Mouse (Mus musculus): ENCODE data around the gene Sptlc2.
A peak's percentile ranks its signal among the peaks of the same experiment; 100 is the strongest.

Gene Sptlc2

DNA sequence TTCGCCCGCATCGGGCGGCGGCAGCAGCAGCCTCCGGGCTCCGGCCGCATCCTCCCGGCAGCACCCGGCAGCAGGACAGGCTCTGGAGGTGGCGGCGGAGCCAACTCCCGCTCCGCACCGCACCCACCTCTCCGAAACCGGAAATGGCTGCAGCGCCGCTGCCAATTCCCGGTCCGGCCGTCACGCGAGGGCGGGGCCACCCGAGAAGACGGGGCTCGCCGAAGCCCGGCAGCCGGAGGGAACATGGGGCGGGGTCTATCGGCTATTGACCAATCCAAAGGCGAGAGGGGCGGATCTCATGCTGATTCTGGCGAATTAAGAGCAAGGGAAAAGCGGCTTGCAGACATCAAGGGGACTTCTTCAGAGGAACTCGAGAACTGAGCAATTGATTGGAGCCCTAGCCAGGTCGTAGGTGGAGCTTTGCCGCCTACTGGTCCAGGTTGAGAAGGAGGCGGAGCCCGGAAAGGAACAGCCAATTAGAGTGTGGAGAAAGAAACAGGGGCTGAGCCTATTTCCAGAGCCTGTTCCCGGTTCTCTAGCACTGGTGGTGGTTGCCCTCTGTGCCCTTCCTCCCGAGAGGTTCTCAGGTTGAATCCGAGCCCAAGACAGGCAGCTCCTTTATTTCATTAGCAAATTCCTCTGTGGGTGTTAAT lies at the start of gene Sptlc2:
Gene Sptlc2 (minus strand): TSS at position 234 of the 653 bp plus-strand sequence.
- H3K27me3 ChIP-seq (ENCODE audit: insufficient read depth, low read length): no peaks in the 10 kb centered on the region
- no peak for TF ChIP-seq CTCF (conservative IDR thresholded peaks at IDR 0.05; ENCODE audit: low read length)
- TF ChIP-seq POU5F1 (IDR thresholded peaks at IDR 0.05; ENCODE audit: borderline replicate concordance, low read length): no peak
- no peak for TF ChIP-seq NANOG (IDR thresholded peaks at IDR 0.05; ENCODE audit: borderline replicate concordance, low read length)

DNA sequence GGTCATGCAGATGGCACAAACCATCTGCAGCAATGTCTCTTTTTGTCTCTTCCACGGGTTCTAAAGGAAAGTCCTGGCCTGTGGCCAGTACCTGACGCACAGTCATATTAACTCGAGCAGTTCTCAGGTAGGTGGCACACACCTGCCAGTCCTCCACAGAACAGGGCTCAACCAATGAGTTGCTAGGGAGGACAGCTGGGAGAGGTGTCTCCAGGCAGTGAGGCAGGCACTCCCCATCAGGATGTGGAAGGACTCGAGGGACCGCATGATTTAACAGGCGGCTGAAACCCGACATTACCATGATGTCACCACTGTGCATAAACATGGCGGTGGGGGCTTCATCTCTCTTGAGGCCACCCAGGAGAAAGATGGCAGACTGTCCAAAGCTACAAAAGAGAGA lies 40.7 kb upstream of the Sptlc2 start:
- Histone ChIP-seq H3K9me3 (ENCODE audit: low read length) (no peaks in the 10 kb centered on the region), H3K4me3 (replicated peaks; ENCODE audit: low read length) (no peak overlapping the region), H3K27me3 (ENCODE audit: insufficient read depth, low read length) (no peaks in the 10 kb centered on the region), H3K36me3 (ENCODE audit: insufficient read depth, low read length) (peaks cover 97% of the 10 kb centered on the region), H3K4me1 (replicated peaks; ENCODE audit: low read depth, low read length) (peaks cover 57% of the 10 kb centered on the region)
- TF ChIP-seq POU5F1 (IDR thresholded peaks at IDR 0.05; ENCODE audit: borderline replicate concordance, low read length): no peak
- TF ChIP-seq NANOG (IDR thresholded peaks at IDR 0.05; ENCODE audit: borderline replicate concordance, low read length): no peak
- TF ChIP-seq CTCF (conservative IDR thresholded peaks at IDR 0.05; ENCODE audit: low read length): no peak

More for the DNA sequence above, at the start of gene Sptlc2:
- H3K4me3 ChIP-seq (replicated peaks; ENCODE audit: low read length): peak within 1 kb of the TSS; percentile 96
- H3K36me3 ChIP-seq (ENCODE audit: insufficient read depth, low read length): no peaks in the 10 kb centered on the region
- H3K4me1 ChIP-seq (replicated peaks; ENCODE audit: low read depth, low read length): peaks cover 28% of the 10 kb centered on the region
- no peaks in the 10 kb centered on the region for H3K9me3 ChIP-seq (ENCODE audit: low read length)

DNA sequence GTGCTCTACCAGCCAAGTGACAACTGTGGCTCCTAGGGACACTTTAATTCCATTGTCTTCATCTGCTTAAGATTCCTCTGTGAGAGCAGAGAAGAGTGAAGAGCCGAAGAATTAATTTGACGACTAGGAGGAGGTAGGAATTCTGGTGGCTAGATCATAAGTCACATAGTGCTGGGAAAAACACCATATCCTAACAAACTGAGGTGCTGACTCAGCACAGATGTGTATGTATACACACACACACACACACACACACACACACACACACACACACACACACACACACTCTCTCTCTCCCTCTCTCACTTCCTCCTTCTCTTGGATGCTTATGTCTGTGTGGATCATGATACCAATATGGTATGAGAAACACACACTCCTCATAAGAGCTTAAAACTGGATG lies 40.1 kb upstream of the Sptlc2 start:
- H3K4me3 ChIP-seq (replicated peaks; ENCODE audit: low read length): no peak overlapping the region
- TF ChIP-seq NANOG (IDR thresholded peaks at IDR 0.05; ENCODE audit: borderline replicate concordance, low read length) (no peak), CTCF (conservative IDR thresholded peaks at IDR 0.05; ENCODE audit: low read length) (no peak), POU5F1 (IDR thresholded peaks at IDR 0.05; ENCODE audit: borderline replicate concordance, low read length) (no peak)
- no peaks in the 10 kb centered on the region for H3K9me3 ChIP-seq (ENCODE audit: low read length)
- H3K27me3 ChIP-seq (ENCODE audit: insufficient read depth, low read length): no peaks in the 10 kb centered on the region
- peaks cover 97% of the 10 kb centered on the region for H3K36me3 ChIP-seq (ENCODE audit: insufficient read depth, low read length)
- H3K4me1 ChIP-seq (replicated peaks; ENCODE audit: low read depth, low read length): peaks cover 59% of the 10 kb centered on the region

DNA sequence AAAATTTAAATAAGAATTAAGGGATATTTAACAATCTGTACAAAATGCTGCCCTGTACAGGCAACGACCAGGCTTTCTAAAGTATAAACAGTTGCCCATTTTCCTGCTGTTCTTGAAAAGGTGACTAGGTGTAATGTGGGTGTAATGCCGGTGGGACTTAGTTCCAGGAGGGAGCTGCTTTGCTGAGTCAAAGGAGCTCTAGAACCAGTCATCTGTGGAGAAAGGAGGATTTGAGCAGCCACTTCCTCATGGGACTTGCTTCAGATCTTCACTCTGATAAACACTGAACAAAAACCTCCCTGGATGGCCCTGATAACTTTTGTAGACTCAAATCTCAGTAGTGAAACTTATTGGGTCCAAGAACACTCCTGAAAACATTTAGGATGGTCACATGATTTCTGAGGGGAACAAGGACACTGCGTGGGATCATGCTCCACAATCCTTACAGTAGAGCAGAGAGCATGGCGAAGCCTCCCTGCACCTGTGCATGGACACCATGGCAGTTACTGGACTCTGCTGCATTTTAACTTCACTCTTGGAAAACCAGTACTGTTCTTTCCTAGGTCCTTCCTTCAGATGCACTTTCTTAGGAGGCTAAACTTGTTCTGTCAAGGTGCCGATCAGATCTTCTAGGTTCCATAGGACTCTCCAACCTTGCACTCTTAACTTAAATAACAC lies 38.3 kb upstream of the Sptlc2 start:
- TF ChIP-seq NANOG (IDR thresholded peaks at IDR 0.05; ENCODE audit: borderline replicate concordance, low read length) (no peak), CTCF (conservative IDR thresholded peaks at IDR 0.05; ENCODE audit: low read length) (no peak)
- Histone ChIP-seq H3K4me1 (replicated peaks; ENCODE audit: low read depth, low read length) (peaks cover 62% of the 10 kb centered on the region), H3K27me3 (ENCODE audit: insufficient read depth, low read length) (no peaks in the 10 kb centered on the region), H3K9me3 (ENCODE audit: low read length) (no peaks in the 10 kb centered on the region), H3K4me3 (replicated peaks; ENCODE audit: low read length) (no peak overlapping the region), H3K36me3 (ENCODE audit: insufficient read depth, low read length) (peaks cover 95% of the 10 kb centered on the region)

DNA sequence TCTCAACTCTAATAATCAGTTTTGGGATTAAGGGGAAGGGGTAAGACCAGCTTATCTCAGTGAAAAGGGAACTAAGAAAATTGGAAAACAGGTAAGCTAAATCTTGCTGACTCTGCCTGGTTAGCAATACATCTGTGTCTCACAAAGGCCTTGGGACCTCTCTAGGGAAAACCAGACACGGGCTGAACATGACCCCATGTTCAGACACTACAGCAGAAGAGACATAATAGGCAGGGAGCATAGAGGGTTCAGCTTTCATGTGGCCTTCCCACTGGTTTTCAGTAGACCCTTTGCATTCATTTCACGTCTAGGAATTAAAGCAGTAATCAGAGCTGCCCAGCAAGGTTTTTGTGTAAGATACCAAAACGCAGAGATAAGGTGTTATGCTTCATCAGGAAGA lies 36.4 kb upstream of the Sptlc2 start:
- TF ChIP-seq CTCF (conservative IDR thresholded peaks at IDR 0.05; ENCODE audit: low read length) (no peak), POU5F1 (IDR thresholded peaks at IDR 0.05; ENCODE audit: borderline replicate concordance, low read length) (no peak), NANOG (IDR thresholded peaks at IDR 0.05; ENCODE audit: borderline replicate concordance, low read length) (no peak)
- Histone ChIP-seq H3K4me3 (replicated peaks; ENCODE audit: low read length) (no peak overlapping the region), H3K9me3 (ENCODE audit: low read length) (no peaks in the 10 kb centered on the region), H3K36me3 (ENCODE audit: insufficient read depth, low read length) (peaks cover 76% of the 10 kb centered on the region), H3K27me3 (ENCODE audit: insufficient read depth, low read length) (no peaks in the 10 kb centered on the region), H3K4me1 (replicated peaks; ENCODE audit: low read depth, low read length) (peaks cover 59% of the 10 kb centered on the region)

DNA sequence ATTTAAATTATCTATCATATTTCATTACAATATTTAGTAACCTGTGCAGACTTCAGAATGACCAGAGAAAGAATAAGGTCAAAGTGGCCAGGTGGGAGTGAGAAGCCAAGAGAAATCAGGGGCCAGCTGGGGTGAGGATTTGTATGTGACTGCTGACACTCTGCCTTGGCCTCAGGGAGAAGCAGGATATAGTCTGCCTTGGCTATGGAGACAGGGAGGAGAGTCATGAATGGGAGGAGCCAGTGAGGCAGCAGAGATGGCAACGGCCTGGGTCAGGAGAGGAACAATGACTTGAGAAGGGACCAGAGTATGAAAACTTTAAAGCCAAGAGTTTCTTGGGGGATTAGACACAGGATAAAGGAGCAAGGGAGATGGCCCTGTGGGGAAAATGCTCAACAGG lies 35.5 kb upstream of the Sptlc2 start:
- H3K4me3 ChIP-seq (replicated peaks; ENCODE audit: low read length): no peak overlapping the region
- peaks cover 67% of the 10 kb centered on the region for H3K36me3 ChIP-seq (ENCODE audit: insufficient read depth, low read length)
- H3K27me3 ChIP-seq (ENCODE audit: insufficient read depth, low read length): no peaks in the 10 kb centered on the region
- no peaks in the 10 kb centered on the region for H3K9me3 ChIP-seq (ENCODE audit: low read length)
- H3K4me1 ChIP-seq (replicated peaks; ENCODE audit: low read depth, low read length): peaks cover 51% of the 10 kb centered on the region
- TF ChIP-seq NANOG (IDR thresholded peaks at IDR 0.05; ENCODE audit: borderline replicate concordance, low read length): no peak
- TF ChIP-seq POU5F1 (IDR thresholded peaks at IDR 0.05; ENCODE audit: borderline replicate concordance, low read length): no peak
- TF ChIP-seq CTCF (conservative IDR thresholded peaks at IDR 0.05; ENCODE audit: low read length): no peak

DNA sequence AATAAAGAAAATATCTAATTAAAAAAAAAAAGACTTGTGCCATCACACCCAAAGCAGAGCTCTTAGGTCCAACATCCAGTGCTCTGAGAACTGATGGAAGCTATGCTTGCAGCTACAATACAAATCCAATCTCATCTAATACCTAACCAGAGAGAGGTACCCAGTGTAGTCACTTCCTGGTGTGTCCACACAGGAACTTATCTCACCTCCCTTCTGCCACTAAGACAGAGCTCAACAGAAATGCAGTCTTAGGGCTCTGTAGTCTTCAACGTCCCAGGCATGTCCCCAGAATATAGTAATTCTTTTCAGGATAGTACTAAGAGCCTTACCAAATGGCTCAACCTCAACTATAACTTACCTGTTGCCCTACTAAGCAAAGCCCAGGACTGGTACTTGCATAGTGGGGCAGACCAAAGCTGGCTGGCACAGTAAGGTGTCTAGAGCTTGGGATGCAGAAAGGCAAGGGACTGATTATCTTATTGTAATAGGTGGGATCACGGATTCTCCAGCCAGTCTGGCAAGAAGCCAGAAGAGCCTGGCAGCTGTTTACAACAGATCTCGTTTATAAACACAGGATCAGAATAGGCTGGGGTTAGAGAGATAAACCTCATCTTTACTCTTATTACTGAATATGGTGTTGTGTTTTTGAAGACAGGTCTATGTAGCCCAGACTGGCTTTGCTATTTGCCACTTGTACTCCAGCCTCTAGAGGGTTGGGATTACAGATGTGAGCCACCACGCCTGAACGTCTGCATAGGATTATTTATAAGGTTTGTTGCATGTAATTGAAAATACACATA lies 33.8 kb upstream of the Sptlc2 start:
- no peaks in the 10 kb centered on the region for H3K27me3 ChIP-seq (ENCODE audit: insufficient read depth, low read length)
- peaks cover 7% of the 10 kb centered on the region for H3K9me3 ChIP-seq (ENCODE audit: low read length)
- no peak overlapping the region for H3K4me3 ChIP-seq (replicated peaks; ENCODE audit: low read length)
- peaks cover 38% of the 10 kb centered on the region for H3K4me1 ChIP-seq (replicated peaks; ENCODE audit: low read depth, low read length)
- no peak for TF ChIP-seq CTCF (conservative IDR thresholded peaks at IDR 0.05; ENCODE audit: low read length)
- no peak for TF ChIP-seq POU5F1 (IDR thresholded peaks at IDR 0.05; ENCODE audit: borderline replicate concordance, low read length)
- TF ChIP-seq NANOG (IDR thresholded peaks at IDR 0.05; ENCODE audit: borderline replicate concordance, low read length): no peak
- H3K36me3 ChIP-seq (ENCODE audit: insufficient read depth, low read length): peaks cover 49% of the 10 kb centered on the region

DNA sequence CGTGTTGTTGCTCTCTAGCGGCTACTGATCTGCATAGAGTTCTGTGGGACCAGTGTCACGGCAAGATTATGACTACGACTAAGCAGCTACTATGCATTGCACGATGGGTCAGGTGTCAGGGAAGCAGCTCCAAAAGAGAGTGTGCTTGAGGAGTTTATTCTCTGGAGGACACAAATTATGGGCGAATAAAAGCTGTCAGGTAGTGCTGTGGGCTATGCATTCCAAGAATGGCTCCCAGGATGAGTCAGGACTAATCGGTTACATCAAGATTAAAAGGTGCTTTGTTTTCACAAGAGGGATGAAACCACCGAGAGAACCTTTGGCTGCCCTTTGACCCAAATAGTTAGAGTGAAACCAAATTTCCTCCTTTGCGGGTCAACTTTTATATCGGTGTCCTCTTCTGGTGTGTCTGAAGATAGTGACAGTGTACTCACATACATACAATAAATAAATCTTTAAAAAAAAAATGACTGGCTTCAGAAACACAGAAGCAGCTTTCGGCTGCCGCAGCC lies 31.9 kb upstream of the Sptlc2 start:
- H3K27me3 ChIP-seq (ENCODE audit: insufficient read depth, low read length): peaks cover 8% of the 10 kb centered on the region; the same call in 1 of the 2 replicates
- no peak for TF ChIP-seq POU5F1 (IDR thresholded peaks at IDR 0.05; ENCODE audit: borderline replicate concordance, low read length)
- no peak for TF ChIP-seq NANOG (IDR thresholded peaks at IDR 0.05; ENCODE audit: borderline replicate concordance, low read length)
- no peak for TF ChIP-seq CTCF (conservative IDR thresholded peaks at IDR 0.05; ENCODE audit: low read length)
- H3K4me3 ChIP-seq (replicated peaks; ENCODE audit: low read length): no peak overlapping the region
- peaks cover 30% of the 10 kb centered on the region for H3K4me1 ChIP-seq (replicated peaks; ENCODE audit: low read depth, low read length)
- H3K36me3 ChIP-seq (ENCODE audit: insufficient read depth, low read length): peaks cover 33% of the 10 kb centered on the region
- H3K9me3 ChIP-seq (ENCODE audit: low read length): peaks cover 7% of the 10 kb centered on the region

Measured in E14TG2a.4 (cell line).